Mouse (Mus musculus): ENCODE data around the gene Cadm1. TPM values are rescaled to one million over a fixed set of nuclear protein-coding genes. Genes with fewer than 3 reads are reported as not detected.

Cadm1 gene
- polyA plus RNA-seq, 1 experiment, result 6.0 TPM

DNA sequence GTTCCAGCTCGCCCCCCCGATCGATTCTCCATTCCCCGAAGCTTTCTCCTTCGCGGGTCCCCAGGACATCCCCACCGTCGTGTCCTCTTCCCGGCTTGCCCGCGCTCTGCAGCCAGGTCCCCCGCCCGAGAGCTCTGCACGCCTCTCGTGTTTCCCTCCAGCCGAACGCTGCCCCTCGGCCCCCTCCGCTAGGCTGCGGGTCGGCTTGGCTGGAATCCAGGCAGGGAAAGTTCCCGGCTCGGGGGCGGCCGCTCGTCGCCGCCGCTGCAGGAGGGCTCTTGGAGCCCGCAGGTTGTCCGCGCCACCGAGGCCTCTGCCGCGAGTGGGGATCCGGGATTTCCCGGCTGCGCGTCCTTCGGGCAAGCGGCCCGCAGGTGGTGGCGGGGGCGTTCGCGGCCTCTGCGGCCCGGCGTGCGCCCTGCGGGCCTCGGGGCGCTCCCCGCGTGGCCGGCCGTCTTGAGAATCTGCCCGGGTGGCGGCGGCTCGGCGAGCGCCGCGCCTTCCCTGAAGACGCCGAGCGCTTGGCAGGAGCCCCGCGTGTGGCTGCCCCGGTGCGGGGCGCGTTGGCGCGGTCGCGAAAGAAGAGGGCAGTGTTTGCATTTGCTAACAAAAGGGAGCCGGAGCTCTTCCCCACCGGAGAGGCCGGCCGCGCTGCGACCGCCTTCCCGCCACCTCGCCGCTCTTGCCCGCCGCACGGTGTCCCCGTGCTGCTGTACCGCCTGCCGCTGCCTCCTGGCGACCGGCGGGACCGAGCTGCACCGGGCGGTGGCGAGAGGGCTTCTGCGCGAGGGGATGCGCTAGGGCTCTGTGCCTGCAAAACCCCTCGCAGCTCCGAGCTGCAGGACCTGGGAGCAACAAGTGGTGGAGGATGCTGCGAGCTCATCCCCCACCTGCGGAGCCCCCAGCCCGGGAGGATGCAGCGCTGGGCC lies 1.2 kb downstream of the Cadm1 start:
- DNase-seq, result peak; percentile 72
- H3K27ac ChIP-seq (ENCODE audit: insufficient read depth, low read depth, low read length), result no peak overlapping the region
- H3K4me3 ChIP-seq (ENCODE audit: insufficient read depth, low read depth, low read length), result peak overlapping the region; percentile 70
- TF ChIP-seq CTCF (conservative IDR thresholded peaks at IDR 0.05; ENCODE audit: insufficient read depth, insufficient read length, low read depth, low read length) (no peak), POLR2A (IDR thresholded peaks at IDR 0.05; ENCODE audit: low read depth, low read length) (no peak)
- H3K4me1 ChIP-seq (ENCODE audit: control insufficient read depth, insufficient read depth, low read length), result no peaks in the 10 kb centered on the region
- peaks cover 2% of the 10 kb centered on the region for H3K27me3 ChIP-seq (replicated peaks; ENCODE audit: control insufficient read depth, insufficient read depth, low read length)
- WGBS, result 1% methylated on average over 108 of the region's 110 CpGs
- no peaks in the 10 kb centered on the region for H3K36me3 ChIP-seq (ENCODE audit: control insufficient read depth, insufficient read depth, low read length)

DNA sequence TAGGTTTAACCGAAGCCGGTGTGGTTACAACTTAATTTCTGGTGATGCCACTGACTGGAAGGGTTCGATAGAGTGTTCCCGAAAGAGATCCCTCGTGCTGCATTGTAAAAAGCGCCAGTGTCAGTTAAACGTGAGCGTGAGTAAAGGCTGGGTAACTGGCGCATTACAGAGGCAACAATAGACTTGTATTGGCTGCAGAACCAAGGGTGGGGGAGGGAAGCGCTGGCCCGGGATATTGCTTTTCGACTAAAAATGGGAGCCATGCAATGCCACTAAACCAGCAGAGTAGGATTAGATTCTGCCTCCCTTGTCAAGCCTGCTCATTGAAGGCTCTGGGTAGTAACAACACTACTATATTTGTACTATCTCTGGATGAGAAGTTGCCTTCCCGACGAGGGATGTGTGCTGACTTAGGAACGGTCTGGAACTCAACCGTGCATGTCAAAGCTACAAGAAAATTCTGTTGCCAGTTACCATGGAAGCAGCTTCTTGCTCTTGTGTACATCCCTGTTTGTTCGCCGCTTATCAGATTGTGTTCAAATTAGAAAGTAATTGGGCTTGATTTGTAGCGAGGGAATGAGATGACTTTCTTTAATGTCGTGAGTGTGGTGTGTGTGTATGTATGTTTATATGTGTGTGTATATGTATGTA lies 2.4 kb downstream of the Cadm1 start:
- Histone ChIP-seq H3K27ac (ENCODE audit: insufficient read depth, low read depth, low read length) (no peak overlapping the region), H3K4me1 (ENCODE audit: control insufficient read depth, insufficient read depth, low read length) (no peaks in the 10 kb centered on the region), H3K36me3 (ENCODE audit: control insufficient read depth, insufficient read depth, low read length) (no peaks in the 10 kb centered on the region), H3K4me3 (ENCODE audit: insufficient read depth, low read depth, low read length) (no peak overlapping the region), H3K27me3 (replicated peaks; ENCODE audit: control insufficient read depth, insufficient read depth, low read length) (peaks cover 2% of the 10 kb centered on the region)
- peak; percentile 4 for DNase-seq
- no peak for TF ChIP-seq POLR2A (IDR thresholded peaks at IDR 0.05; ENCODE audit: low read depth, low read length)
- TF ChIP-seq CTCF (conservative IDR thresholded peaks at IDR 0.05; ENCODE audit: insufficient read depth, insufficient read length, low read depth, low read length), result no peak
- 10% methylated on average over 20 of the region's 20 CpGs for WGBS

DNA sequence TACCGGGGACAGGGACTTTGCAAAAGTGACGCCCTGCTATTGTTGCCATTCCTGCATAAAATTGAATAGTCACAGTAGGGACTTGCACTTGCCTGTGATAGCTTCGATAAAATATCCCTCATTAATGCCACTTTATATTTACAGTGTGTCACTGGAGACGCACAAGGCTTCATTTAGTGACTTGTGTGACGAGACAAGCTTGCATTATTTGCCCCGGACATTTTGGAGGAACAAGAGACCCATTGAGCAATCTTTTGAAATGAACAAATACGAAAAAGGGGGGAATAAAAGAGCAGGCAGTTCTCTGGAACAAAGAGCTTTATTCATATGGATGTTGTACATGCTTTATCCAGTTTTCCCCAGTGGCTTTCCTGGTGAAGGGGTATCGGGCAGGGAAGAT lies 3.5 kb downstream of the Cadm1 start:
- TF ChIP-seq CTCF (conservative IDR thresholded peaks at IDR 0.05; ENCODE audit: insufficient read depth, insufficient read length, low read depth, low read length), result no peak
- TF ChIP-seq POLR2A (IDR thresholded peaks at IDR 0.05; ENCODE audit: low read depth, low read length), result no peak
- 66% methylated on average over 8 of the region's 8 CpGs for WGBS

DNA sequence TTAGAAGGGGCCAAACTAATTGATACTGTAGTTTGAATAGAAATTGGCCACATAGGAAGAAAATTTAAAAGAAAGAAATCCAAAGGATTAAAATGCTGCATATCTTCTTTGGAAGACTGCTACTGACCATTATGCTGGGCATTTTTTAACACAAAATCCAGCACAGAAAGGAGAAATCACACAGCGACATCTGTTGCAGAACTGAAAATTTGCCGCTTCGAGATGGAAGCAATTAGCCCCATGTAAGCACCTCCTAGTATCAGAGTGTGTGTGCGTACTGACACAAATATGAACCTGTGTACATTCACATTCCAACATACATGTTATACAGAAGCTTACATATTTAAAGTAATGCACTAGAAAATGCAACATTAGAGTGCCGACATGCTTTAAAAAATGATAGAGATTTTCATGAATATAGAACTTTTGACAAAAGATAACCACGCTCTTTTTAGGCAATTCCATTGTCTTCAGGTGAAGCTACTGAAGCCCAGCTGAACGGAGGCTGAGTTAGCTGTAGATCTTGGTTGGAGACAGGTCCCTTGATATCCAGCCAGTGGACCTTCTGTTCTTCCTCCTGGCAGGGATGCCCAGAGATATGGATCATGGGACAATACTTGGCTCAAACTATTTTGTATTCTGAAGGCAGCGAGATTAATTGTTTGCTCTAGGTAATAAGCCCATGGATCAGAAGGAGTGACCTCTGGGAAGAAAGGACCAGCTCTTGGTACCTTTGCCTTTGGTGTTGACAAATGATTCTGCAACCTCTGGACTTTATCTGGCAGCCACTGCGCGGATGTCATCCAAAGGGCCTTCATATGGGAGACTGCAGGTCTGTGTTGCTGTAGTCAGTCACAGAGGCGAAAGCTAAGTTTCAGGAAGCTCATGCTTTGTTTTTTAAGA lies 4.9 kb downstream of the Cadm1 start:
- WGBS, result 92% methylated on average over 11 of the region's 11 CpGs
- Histone ChIP-seq H3K27ac (ENCODE audit: insufficient read depth, low read depth, low read length) (no peak overlapping the region), H3K4me3 (ENCODE audit: insufficient read depth, low read depth, low read length) (no peak overlapping the region), H3K4me1 (ENCODE audit: control insufficient read depth, insufficient read depth, low read length) (no peaks in the 10 kb centered on the region), H3K36me3 (ENCODE audit: control insufficient read depth, insufficient read depth, low read length) (no peaks in the 10 kb centered on the region), H3K27me3 (replicated peaks; ENCODE audit: control insufficient read depth, insufficient read depth, low read length) (peaks cover 2% of the 10 kb centered on the region)
- TF ChIP-seq POLR2A (IDR thresholded peaks at IDR 0.05; ENCODE audit: low read depth, low read length) (no peak), CTCF (conservative IDR thresholded peaks at IDR 0.05; ENCODE audit: insufficient read depth, insufficient read length, low read depth, low read length) (no peak)
- no peak for DNase-seq

More for the DNA sequence above, 3.5 kb downstream of the Cadm1 start:
- H3K4me3 ChIP-seq (ENCODE audit: insufficient read depth, low read depth, low read length), result no peak overlapping the region
- no peak overlapping the region for H3K27ac ChIP-seq (ENCODE audit: insufficient read depth, low read depth, low read length)
- H3K36me3 ChIP-seq (ENCODE audit: control insufficient read depth, insufficient read depth, low read length), result no peaks in the 10 kb centered on the region
- no peaks in the 10 kb centered on the region for H3K4me1 ChIP-seq (ENCODE audit: control insufficient read depth, insufficient read depth, low read length)
- H3K27me3 ChIP-seq (replicated peaks; ENCODE audit: control insufficient read depth, insufficient read depth, low read length), result peaks cover 2% of the 10 kb centered on the region
- no peak for DNase-seq

DNA sequence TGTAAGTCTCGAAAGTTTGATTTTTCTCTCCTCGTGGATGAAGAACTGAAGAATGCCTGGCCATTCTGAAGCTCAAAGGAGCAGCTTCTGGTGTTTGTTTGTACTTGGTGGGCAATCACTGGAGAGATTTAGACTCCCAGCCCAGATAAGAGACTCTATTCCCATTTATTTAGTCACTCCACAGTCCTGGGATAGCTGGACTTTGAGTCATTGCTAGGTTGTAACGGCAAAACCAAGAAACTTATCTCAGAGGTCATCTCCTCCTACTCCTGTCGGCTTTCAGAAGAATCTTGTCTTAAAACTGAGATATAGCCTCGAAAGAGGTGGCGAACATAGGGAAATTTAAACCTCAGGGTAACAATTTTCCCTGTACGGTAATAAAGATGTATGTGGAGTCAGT lies 15.3 kb downstream of the Cadm1 start:
- H3K4me1 ChIP-seq (ENCODE audit: control insufficient read depth, insufficient read depth, low read length), result no peaks in the 10 kb centered on the region; the same call in 1 of the 2 replicates
- no peaks in the 10 kb centered on the region for H3K36me3 ChIP-seq (ENCODE audit: control insufficient read depth, insufficient read depth, low read length)
- no peak for DNase-seq
- 42% methylated on average over 7 of the region's 7 CpGs for WGBS
- H3K4me3 ChIP-seq (ENCODE audit: insufficient read depth, low read depth, low read length), result no peak overlapping the region
- H3K27me3 ChIP-seq (replicated peaks; ENCODE audit: control insufficient read depth, insufficient read depth, low read length), result no peaks in the 10 kb centered on the region
- TF ChIP-seq POLR2A (IDR thresholded peaks at IDR 0.05; ENCODE audit: low read depth, low read length), result no peak
- no peak for TF ChIP-seq CTCF (conservative IDR thresholded peaks at IDR 0.05; ENCODE audit: insufficient read depth, insufficient read length, low read depth, low read length)
- no peak overlapping the region for H3K27ac ChIP-seq (ENCODE audit: insufficient read depth, low read depth, low read length)

DNA sequence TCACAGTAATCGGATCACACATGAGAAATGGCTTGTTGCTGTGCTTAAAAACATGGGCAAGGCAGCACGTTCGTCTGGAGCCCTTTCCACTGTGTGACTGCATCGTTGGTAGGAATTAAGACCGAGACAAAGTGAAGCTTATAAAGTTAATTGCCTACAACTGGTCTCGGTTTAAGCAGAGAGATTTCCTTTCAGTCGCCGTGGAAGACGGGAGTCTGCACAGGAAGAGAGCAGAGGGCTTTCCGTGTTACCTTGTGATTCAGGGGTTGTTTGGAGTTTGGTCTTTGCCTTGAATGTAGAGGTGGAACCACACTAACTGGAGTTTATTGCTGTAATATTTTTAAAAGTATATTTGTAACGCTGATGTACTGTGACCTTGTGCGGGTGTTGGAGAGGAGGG lies 15.7 kb downstream of the Cadm1 start:
- H3K27me3 ChIP-seq (replicated peaks; ENCODE audit: control insufficient read depth, insufficient read depth, low read length), result no peaks in the 10 kb centered on the region
- no peak for DNase-seq
- WGBS, result 12% methylated on average over 12 of the region's 12 CpGs
- no peaks in the 10 kb centered on the region; the same call in 1 of the 2 replicates for H3K4me1 ChIP-seq (ENCODE audit: control insufficient read depth, insufficient read depth, low read length)
- no peak for TF ChIP-seq POLR2A (IDR thresholded peaks at IDR 0.05; ENCODE audit: low read depth, low read length)
- no peak for TF ChIP-seq CTCF (conservative IDR thresholded peaks at IDR 0.05; ENCODE audit: insufficient read depth, insufficient read length, low read depth, low read length)
- H3K4me3 ChIP-seq (ENCODE audit: insufficient read depth, low read depth, low read length), result no peak overlapping the region
- H3K27ac ChIP-seq (ENCODE audit: insufficient read depth, low read depth, low read length), result no peak overlapping the region
- no peaks in the 10 kb centered on the region for H3K36me3 ChIP-seq (ENCODE audit: control insufficient read depth, insufficient read depth, low read length)

All from kidney, adult 2 months (tissue).